Mouse (Mus musculus) midbrain, embryonic 16.5 days (tissue): ENCODE measurements at regions not wholly inside any gene's neighbourhood (a gene's known extent, or its start where the extent isn't known, plus 50 kb on each side); places are given as distances from the start of the nearest gene placed in this dataset.

Experiments used
- ATAC-seq: fragments of 200-750 bp; cut with Nextera tagmentation; 2 replicates; pipeline ENCODE4 v1.8.0; 2017; ENCODE audit warnings: moderate TSS enrichment
- H3K27ac ChIP-seq: fragments of 300-500 bp; sonication (generic); 2 replicates; pipeline ENCODE4 v1.5.1; 2014; ENCODE audit warnings: mild to moderate bottlenecking, low read length, mixed read lengths
- H3K27me3 ChIP-seq: fragments of 300-500 bp; sonication (generic); 2 replicates; pipeline ENCODE4 v1.6.1; 2014; ENCODE audit warnings: low read depth, low read length, mixed read lengths; ENCODE audit not compliant: control insufficient read depth, insufficient read depth
- H3K36me3 ChIP-seq: fragments of 300-500 bp; sonication (generic); 2 replicates; pipeline ENCODE4 v1.6.1; 2014; ENCODE audit warnings: mild to moderate bottlenecking, low read length, moderate library complexity, mixed read lengths; ENCODE audit not compliant: control insufficient read depth, insufficient read depth
- H3K4me1 ChIP-seq: fragments of 300-500 bp; sonication (generic); 2 replicates; pipeline ENCODE4 v1.6.1; 2014; ENCODE audit warnings: mild to moderate bottlenecking, low read length, mixed read lengths; ENCODE audit not compliant: control insufficient read depth, insufficient read depth
- H3K4me2 ChIP-seq: fragments of 300-500 bp; sonication (generic); 2 replicates; pipeline ENCODE4 v1.6.1; 2014; ENCODE audit warnings: mild to moderate bottlenecking, low read length, mixed read lengths
- H3K4me3 ChIP-seq: fragments of 300-500 bp; sonication (generic); 2 replicates; pipeline ENCODE4 v1.5.1; 2014; ENCODE audit warnings: low read depth, mild to moderate bottlenecking, low read length, moderate library complexity, mixed read lengths
- H3K9ac ChIP-seq: fragments of 300-500 bp; sonication (generic); 2 replicates; pipeline ENCODE4 v1.6.1; 2014; ENCODE audit warnings: low read depth, low read length, mixed read lengths
- H3K9me3 ChIP-seq: fragments of 300-500 bp; sonication (generic); replicated peaks from 2 replicates; pipeline ENCODE4 v1.6.1; 2014; ENCODE audit warnings: mild to moderate bottlenecking, low read length, mixed read lengths; ENCODE audit not compliant: control insufficient read depth, poor library complexity, severe bottlenecking
- WGBS: fragments of 180-500 bp; shearing (Covaris S2); extraction: QIAGEN DNeasy Blood & Tissue Kit; methylation state at CpG from one replicate; pipeline ENCODE4 v1.1.7; 2014; 5-methylcytosine and 5-hydroxymethylcytosine counted together

DNA sequence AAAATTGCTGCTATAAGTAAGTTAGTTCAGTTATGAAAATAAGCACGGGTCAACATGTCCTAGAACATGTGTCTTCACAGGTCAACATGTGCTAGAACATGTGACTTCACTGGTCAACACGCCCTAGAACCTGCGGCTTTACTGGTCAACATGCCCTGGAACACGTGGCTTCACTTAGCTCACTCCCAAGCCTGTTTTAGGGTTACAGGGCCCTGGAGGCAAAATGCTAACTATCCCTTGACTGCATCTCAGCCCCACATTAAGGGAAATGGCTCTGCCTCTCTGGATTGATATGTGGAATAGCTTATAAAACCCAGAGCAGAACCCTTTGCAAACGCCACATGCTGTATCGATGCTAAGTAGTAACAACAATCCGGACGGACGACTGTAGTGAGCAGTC is 67.8 kb downstream of the Nkx6-1 start:
- Histone ChIP-seq H3K9me3 (no peaks in the 10 kb centered on the region), H3K36me3 (no peaks in the 10 kb centered on the region), H3K4me1 (no peaks in the 10 kb centered on the region), H3K27ac (no peak overlapping the region), H3K9ac (no peak overlapping the region), H3K27me3 (peaks cover 2% of the 10 kb centered on the region; the same call in 1 of the 2 replicates), H3K4me2 (no peak overlapping the region), H3K4me3 (no peak overlapping the region)
- no peak for ATAC-seq
- WGBS, result 93% methylated on average over 9 of the region's 9 CpGs

GRCm38 (mm10) chr5:101591236-101591635 is 73.6 kb downstream of the Nkx6-1 start:
- Histone ChIP-seq H3K36me3 (no peaks in the 10 kb centered on the region), H3K4me1 (no peaks in the 10 kb centered on the region), H3K9me3 (no peaks in the 10 kb centered on the region), H3K4me2 (no peak overlapping the region), H3K4me3 (no peak overlapping the region), H3K27ac (no peak overlapping the region), H3K27me3 (peaks cover 2% of the 10 kb centered on the region; the same call in 1 of the 2 replicates), H3K9ac (no peak overlapping the region)
- no peak for ATAC-seq
- WGBS, result 81% methylated on average over 5 of the region's 5 CpGs

- H3K27me3 ChIP-seq, result peaks cover 2% of the 10 kb centered on the region; the same call in 1 of the 2 replicates
- no peak overlapping the region for H3K4me2 ChIP-seq
- 31% methylated on average over 12 of the region's 13 CpGs for WGBS
- no peak overlapping the region for H3K27ac ChIP-seq
- no peaks in the 10 kb centered on the region for H3K4me1 ChIP-seq
- H3K36me3 ChIP-seq, result no peaks in the 10 kb centered on the region
- no peak overlapping the region for H3K4me3 ChIP-seq
- H3K9me3 ChIP-seq, result no peaks in the 10 kb centered on the region
- no peak overlapping the region for H3K9ac ChIP-seq
- ATAC-seq, result no peak
Observed at GRCm38 (mm10) chr5:101590341-101591124, 74.3 kb downstream of the Nkx6-1 start.

DNA sequence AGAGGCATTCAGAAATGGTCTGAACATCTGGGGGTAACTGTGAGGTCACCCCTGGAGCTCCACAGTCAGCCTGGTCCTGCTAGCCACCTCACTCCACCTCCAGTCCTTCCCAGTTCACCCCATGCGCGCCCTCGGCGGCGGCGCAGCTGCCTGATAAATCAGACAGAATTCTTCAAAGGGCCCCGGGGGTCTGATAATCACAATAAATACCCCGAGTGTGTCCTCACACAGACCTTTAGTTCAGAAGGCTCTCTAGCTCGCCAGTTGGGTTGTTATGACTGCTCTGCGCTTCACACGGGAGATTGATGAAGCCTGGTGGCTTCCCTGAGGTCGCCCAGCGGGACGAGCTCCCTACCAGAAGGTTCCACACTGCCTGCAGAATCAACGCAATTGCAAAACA is 91.8 kb downstream of the Nkx6-1 start:
- Histone ChIP-seq H3K9me3 (no peaks in the 10 kb centered on the region), H3K4me3 (no peak overlapping the region), H3K36me3 (no peaks in the 10 kb centered on the region), H3K4me2 (no peak overlapping the region), H3K27ac (no peak overlapping the region), H3K27me3 (peaks cover 29% of the 10 kb centered on the region), H3K9ac (no peak overlapping the region), H3K4me1 (peaks cover 4% of the 10 kb centered on the region; the same call in 1 of the 2 replicates)
- no peak for ATAC-seq
- 75% methylated on average over 15 of the region's 15 CpGs for WGBS

DNA sequence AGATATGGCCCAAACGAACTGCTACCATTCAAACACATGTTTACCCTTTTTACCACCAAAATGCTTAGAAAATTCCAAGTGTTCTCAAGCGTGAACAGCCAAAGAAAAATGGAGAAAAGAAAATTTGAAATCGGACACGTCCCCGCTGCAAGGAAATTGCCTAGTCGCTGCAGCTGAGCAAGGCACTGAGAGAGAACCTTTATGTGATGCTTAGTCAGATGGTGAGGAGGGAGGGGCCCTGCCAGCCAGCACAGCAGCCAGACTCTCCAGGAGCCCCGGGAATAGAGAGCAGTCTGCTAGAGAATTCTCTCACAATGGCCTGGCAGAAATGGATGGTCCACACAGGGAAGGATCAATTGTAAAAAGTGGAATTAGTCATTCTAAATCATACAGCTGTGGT is 99.0 kb downstream of the Nkx6-1 start:
- 19% methylated on average over 7 of the region's 7 CpGs for WGBS
- Histone ChIP-seq H3K27ac (no peak overlapping the region), H3K4me1 (peaks cover 2% of the 10 kb centered on the region; the same call in 1 of the 2 replicates), H3K4me2 (peak overlapping the region; percentile 2; the same call in 1 of the 2 replicates), H3K9me3 (no peaks in the 10 kb centered on the region), H3K36me3 (no peaks in the 10 kb centered on the region), H3K9ac (no peak overlapping the region), H3K27me3 (peaks cover 17% of the 10 kb centered on the region), H3K4me3 (no peak overlapping the region)
- peak; percentile 75; the same call in 1 of the 2 replicates for ATAC-seq

DNA sequence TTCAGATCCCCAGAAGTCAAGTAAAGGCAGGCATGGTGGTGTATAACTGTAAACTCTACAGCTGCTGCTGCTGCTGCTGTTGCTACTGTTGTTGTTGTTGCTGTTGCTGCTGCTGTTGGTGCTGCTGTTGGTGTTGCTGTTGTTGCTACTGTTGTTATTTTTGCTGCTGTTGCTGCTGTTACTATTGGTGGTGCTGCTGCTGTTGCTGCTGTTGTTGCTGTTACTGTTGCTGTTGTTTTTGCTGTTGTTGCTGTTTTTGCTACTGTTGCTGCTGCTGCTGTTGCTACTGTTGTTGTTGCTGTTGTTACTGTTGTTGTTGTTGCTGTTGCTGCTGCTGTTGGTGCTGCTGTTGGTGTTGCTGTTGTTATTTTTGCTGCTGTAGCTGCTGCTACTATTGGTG is 104.4 kb downstream of the Nkx6-1 start:
- Histone ChIP-seq H3K4me3 (no peak overlapping the region), H3K4me2 (no peak overlapping the region), H3K36me3 (no peaks in the 10 kb centered on the region), H3K27ac (no peak overlapping the region), H3K9ac (no peak overlapping the region), H3K27me3 (peaks cover 10% of the 10 kb centered on the region), H3K4me1 (no peaks in the 10 kb centered on the region), H3K9me3 (no peaks in the 10 kb centered on the region)
- ATAC-seq, result no peak

GRCm38 (mm10) chr5:101558279-101558987 is 106.4 kb downstream of the Nkx6-1 start:
- Histone ChIP-seq H3K4me1 (no peaks in the 10 kb centered on the region), H3K9me3 (no peaks in the 10 kb centered on the region), H3K36me3 (no peaks in the 10 kb centered on the region), H3K9ac (no peak overlapping the region), H3K4me3 (no peak overlapping the region), H3K4me2 (no peak overlapping the region), H3K27ac (no peak overlapping the region), H3K27me3 (peaks cover 10% of the 10 kb centered on the region)
- 0 out of 2 replicates have a peak, but pooled peaks have one; percentile 56 for ATAC-seq
- 60% methylated on average over 13 of the region's 13 CpGs for WGBS

DNA sequence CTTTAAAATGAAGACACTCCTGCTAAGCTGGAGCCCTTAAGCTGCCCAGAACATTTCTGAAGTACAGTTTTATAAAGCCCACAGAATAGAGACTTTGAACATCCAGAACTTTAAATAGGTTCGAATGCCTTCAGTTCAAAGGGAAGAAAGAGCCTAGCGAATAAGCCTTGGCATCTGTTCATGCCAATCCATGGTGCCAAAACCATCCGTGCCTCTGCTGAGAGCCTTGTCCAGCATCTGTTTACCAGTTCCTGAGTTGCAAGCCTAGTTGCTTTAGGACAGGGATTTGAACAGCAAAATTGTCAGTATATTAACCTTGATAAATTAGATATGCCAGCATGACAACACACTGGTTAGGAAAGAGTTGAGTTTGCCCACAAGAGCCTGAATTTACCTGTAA is 107.6 kb downstream of the Nkx6-1 start:
- Histone ChIP-seq H3K27me3 (peaks cover 21% of the 10 kb centered on the region), H3K4me1 (no peaks in the 10 kb centered on the region), H3K9me3 (no peaks in the 10 kb centered on the region), H3K27ac (no peak overlapping the region), H3K4me2 (no peak overlapping the region), H3K36me3 (no peaks in the 10 kb centered on the region), H3K4me3 (no peak overlapping the region), H3K9ac (no peak overlapping the region)
- 79% methylated on average over 3 of the region's 3 CpGs for WGBS
- ATAC-seq, result no peak

DNA sequence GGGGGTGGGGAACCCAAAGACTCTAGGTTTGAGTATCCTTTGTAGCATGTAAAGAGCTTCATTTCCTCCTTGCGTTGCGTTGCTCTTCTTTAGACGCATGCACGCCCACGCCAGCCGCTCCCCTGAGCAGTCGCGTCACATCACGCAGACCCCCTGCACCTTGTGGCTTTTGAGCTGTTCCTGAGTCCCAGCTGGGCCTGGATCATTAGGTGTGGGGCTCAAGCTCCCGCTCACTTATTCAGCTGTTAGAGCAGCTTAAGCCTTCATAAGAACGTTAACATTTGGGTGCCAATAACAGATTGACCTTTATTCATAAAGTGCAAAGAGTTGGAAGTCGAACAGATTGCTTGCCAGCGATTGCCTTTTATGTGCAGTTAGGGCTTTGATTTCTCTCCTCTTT is 121.5 kb downstream of the Nkx6-1 start:
- no peak for ATAC-seq
- 7% methylated on average over 13 of the region's 13 CpGs for WGBS
- H3K27ac ChIP-seq, result no peak overlapping the region
- no peaks in the 10 kb centered on the region for H3K36me3 ChIP-seq
- no peak overlapping the region for H3K4me3 ChIP-seq
- peaks cover under 1% of the 10 kb centered on the region; the same call in 1 of the 2 replicates for H3K4me1 ChIP-seq
- no peak overlapping the region for H3K4me2 ChIP-seq
- peaks cover 83% of the 10 kb centered on the region for H3K27me3 ChIP-seq
- H3K9ac ChIP-seq, result no peak overlapping the region
- H3K9me3 ChIP-seq, result no peaks in the 10 kb centered on the region; the same call in 1 of the 2 replicates
